Mouse (Mus musculus): ENCODE measurements at regions not wholly inside any gene's neighbourhood (a gene's known extent, or its start where the extent isn't known, plus 50 kb on each side); places are given as distances from the start of the nearest gene placed in this dataset.
A peak's percentile ranks its signal among the peaks of the same experiment; 100 is the strongest.

DNA sequence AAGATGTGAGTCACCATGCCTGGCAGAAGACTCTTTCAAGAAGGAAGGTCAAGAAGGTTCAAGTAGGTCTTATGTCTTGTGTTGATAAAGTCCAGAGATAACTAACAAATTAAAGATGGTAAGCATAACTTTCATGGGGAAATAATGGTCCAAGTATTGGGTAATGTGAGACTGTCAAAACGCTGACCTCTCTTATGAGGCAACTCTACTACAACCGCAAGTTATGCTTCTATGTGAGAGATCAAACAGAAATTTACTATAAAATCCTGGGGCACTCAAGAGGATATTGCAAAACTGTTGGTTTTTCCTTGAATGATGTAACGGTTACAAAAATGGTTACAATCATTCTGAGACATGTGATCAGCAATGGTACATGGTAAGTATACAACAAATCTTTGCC is 192.6 kb upstream of the Kit start:
- Histone ChIP-seq H3K9me3 (ENCODE audit: control insufficient read depth, low read length) (no peaks in the 10 kb centered on the region), H3K27ac (ENCODE audit: low read depth, low read length) (no peak overlapping the region), H3K4me1 (ENCODE audit: control insufficient read depth, insufficient read depth, low read length) (peaks cover 7% of the 10 kb centered on the region; the same call in 1 of the 2 replicates), H3K27me3 (ENCODE audit: control insufficient read depth, insufficient read depth, low read length) (no peaks in the 10 kb centered on the region), H3K9ac (ENCODE audit: low read depth, low read length) (no peak overlapping the region), H3K4me3 (ENCODE audit: low read length) (no peak overlapping the region), H3K4me2 (replicated peaks; ENCODE audit: low read depth, low read length) (no peak overlapping the region), H3K36me3 (ENCODE audit: control insufficient read depth, insufficient read depth, low read length) (no peaks in the 10 kb centered on the region)
- no peak for ATAC-seq (ENCODE audit: low FRiP score, low TSS enrichment)
- WGBS: 92% methylated on average over 3 of the region's 3 CpGs

DNA sequence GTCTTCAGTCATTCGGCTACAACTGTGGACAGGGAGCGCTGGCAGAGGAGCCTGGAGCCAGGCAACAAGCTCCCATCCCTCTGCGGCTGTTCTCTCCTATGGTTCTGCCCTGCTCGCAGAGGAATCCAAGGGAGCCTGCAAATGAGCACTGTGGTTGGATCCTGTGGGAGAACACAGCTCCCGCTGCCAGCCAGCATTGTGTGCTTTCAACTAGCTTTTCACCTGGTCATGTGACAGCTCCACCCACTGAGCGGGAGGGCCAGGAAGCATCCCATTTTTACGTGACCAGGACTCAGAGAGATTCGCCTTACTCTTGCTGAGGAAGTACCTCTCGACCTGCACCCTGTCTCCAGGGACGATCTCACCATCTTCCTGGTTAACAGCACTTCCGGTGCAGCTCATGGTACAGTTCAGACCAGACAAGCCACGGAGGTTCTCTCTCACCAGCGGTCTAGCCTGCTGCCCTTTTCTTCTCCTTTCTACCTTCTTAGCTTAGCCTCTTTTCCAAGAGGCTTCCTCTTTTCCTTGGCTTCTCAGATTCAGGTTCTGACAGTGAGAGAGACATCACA is 186.7 kb upstream of the Kit start:
- ATAC-seq (ENCODE audit: low FRiP score, low TSS enrichment): peak; percentile 35; the same call in 1 of the 2 replicates
- Histone ChIP-seq H3K27me3 (ENCODE audit: control insufficient read depth, insufficient read depth, low read length) (no peaks in the 10 kb centered on the region), H3K4me1 (ENCODE audit: control insufficient read depth, insufficient read depth, low read length) (no peaks in the 10 kb centered on the region), H3K9me3 (ENCODE audit: control insufficient read depth, low read length) (no peaks in the 10 kb centered on the region), H3K27ac (ENCODE audit: low read depth, low read length) (no peak overlapping the region), H3K4me2 (replicated peaks; ENCODE audit: low read depth, low read length) (0 out of 2 replicates have a peak overlapping the region, but pooled peaks have one; percentile 5), H3K9ac (ENCODE audit: low read depth, low read length) (no peak overlapping the region), H3K36me3 (ENCODE audit: control insufficient read depth, insufficient read depth, low read length) (no peaks in the 10 kb centered on the region), H3K4me3 (ENCODE audit: low read length) (no peak overlapping the region)
- WGBS: 49% methylated on average over 13 of the region's 13 CpGs

GRCm38 (mm10) chr5:75388699-75389260 is 185.9 kb upstream of the Kit start:
- H3K4me1 ChIP-seq (ENCODE audit: control insufficient read depth, insufficient read depth, low read length): no peaks in the 10 kb centered on the region
- H3K27ac ChIP-seq (ENCODE audit: low read depth, low read length): no peak overlapping the region
- H3K36me3 ChIP-seq (ENCODE audit: control insufficient read depth, insufficient read depth, low read length): no peaks in the 10 kb centered on the region
- no peaks in the 10 kb centered on the region for H3K27me3 ChIP-seq (ENCODE audit: control insufficient read depth, insufficient read depth, low read length)
- H3K4me2 ChIP-seq (replicated peaks; ENCODE audit: low read depth, low read length): no peak overlapping the region
- WGBS: 70% methylated on average over 7 of the region's 7 CpGs
- no peak overlapping the region for H3K4me3 ChIP-seq (ENCODE audit: low read length)
- H3K9ac ChIP-seq (ENCODE audit: low read depth, low read length): no peak overlapping the region
- no peaks in the 10 kb centered on the region for H3K9me3 ChIP-seq (ENCODE audit: control insufficient read depth, low read length)
- ATAC-seq (ENCODE audit: low FRiP score, low TSS enrichment): peak; percentile 83; the same call in 1 of the 2 replicates

GRCm38 (mm10) chr5:75389433-75389971 is 185.2 kb upstream of the Kit start:
- Histone ChIP-seq H3K4me1 (ENCODE audit: control insufficient read depth, insufficient read depth, low read length) (no peaks in the 10 kb centered on the region), H3K27me3 (ENCODE audit: control insufficient read depth, insufficient read depth, low read length) (no peaks in the 10 kb centered on the region), H3K36me3 (ENCODE audit: control insufficient read depth, insufficient read depth, low read length) (no peaks in the 10 kb centered on the region), H3K4me3 (ENCODE audit: low read length) (no peak overlapping the region), H3K9me3 (ENCODE audit: control insufficient read depth, low read length) (no peaks in the 10 kb centered on the region), H3K9ac (ENCODE audit: low read depth, low read length) (no peak overlapping the region), H3K27ac (ENCODE audit: low read depth, low read length) (no peak overlapping the region), H3K4me2 (replicated peaks; ENCODE audit: low read depth, low read length) (no peak overlapping the region)
- ATAC-seq (ENCODE audit: low FRiP score, low TSS enrichment): no peak
- 58% methylated on average over 7 of the region's 7 CpGs for WGBS

DNA sequence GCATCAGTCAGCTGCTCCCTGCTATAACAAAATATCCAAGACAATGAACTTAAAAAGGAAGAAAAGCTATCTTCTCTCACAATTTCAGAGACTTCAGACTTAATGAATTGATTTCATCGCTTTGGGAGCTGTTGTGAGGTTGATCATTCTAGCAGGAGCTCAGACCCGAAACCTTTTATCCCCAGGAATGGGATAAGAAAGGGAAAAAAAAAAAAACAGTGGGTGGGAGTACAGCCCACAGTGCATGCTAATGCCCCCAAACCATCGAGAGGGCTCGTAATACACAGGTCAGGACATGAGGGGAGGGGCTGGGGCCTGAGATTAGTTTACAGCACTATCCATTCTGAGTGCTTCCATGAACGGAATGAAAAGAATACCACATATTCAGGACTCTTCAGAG is 175.9 kb upstream of the Kit start:
- no peaks in the 10 kb centered on the region for H3K36me3 ChIP-seq (ENCODE audit: control insufficient read depth, insufficient read depth, low read length)
- 72% methylated on average over 5 of the region's 5 CpGs for whole genome bisulfite sequencing
- no peak for ATAC-seq (ENCODE audit: low FRiP score, low TSS enrichment)

GRCm38 (mm10) chr5:75401734-75402133 is 173.0 kb upstream of the Kit start:
- Histone ChIP-seq H3K9me3 (ENCODE audit: control insufficient read depth, low read length) (no peaks in the 10 kb centered on the region), H3K4me2 (replicated peaks; ENCODE audit: low read depth, low read length) (no peak overlapping the region), H3K4me1 (ENCODE audit: control insufficient read depth, insufficient read depth, low read length) (peaks cover 4% of the 10 kb centered on the region; the same call in 1 of the 2 replicates), H3K4me3 (ENCODE audit: low read length) (no peak overlapping the region), H3K27ac (ENCODE audit: low read depth, low read length) (no peak overlapping the region), H3K36me3 (ENCODE audit: control insufficient read depth, insufficient read depth, low read length) (no peaks in the 10 kb centered on the region), H3K27me3 (ENCODE audit: control insufficient read depth, insufficient read depth, low read length) (no peaks in the 10 kb centered on the region), H3K9ac (ENCODE audit: low read depth, low read length) (no peak overlapping the region)
- WGBS: 58% methylated on average over 3 of the region's 3 CpGs
- ATAC-seq (ENCODE audit: low FRiP score, low TSS enrichment): no peak

More for the DNA sequence above, 175.9 kb upstream of the Kit start:
- Histone ChIP-seq H3K27ac (ENCODE audit: low read depth, low read length) (no peak overlapping the region), H3K4me3 (ENCODE audit: low read length) (no peak overlapping the region), H3K9ac (ENCODE audit: low read depth, low read length) (no peak overlapping the region), H3K4me1 (ENCODE audit: control insufficient read depth, insufficient read depth, low read length) (no peaks in the 10 kb centered on the region; the same call in 1 of the 2 replicates), H3K9me3 (ENCODE audit: control insufficient read depth, low read length) (no peaks in the 10 kb centered on the region), H3K27me3 (ENCODE audit: control insufficient read depth, insufficient read depth, low read length) (no peaks in the 10 kb centered on the region), H3K4me2 (replicated peaks; ENCODE audit: low read depth, low read length) (no peak overlapping the region)

DNA sequence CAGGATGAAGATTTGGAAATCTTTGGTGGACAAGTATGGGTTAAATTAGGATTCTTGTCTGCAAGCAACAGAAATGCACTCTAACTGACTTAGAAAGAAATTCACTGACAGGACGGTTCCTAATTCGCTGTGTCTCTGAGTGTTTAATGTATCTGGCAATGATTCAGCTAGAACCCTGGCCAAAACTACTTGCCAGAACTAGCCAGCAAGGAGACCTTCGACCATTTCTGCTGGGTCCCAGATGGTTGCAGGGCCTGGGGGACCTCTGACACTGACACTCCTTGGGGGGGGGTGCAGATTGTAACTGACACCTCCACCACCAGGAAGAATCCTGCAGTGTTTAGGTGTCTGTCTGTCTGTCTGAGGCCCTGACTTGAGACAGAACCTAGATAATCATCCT is 172.1 kb upstream of the Kit start:
- no peak for ATAC-seq (ENCODE audit: low FRiP score, low TSS enrichment)
- Histone ChIP-seq H3K36me3 (ENCODE audit: control insufficient read depth, insufficient read depth, low read length) (no peaks in the 10 kb centered on the region), H3K4me1 (ENCODE audit: control insufficient read depth, insufficient read depth, low read length) (peaks cover 4% of the 10 kb centered on the region; the same call in 1 of the 2 replicates), H3K9ac (ENCODE audit: low read depth, low read length) (no peak overlapping the region), H3K9me3 (ENCODE audit: control insufficient read depth, low read length) (no peaks in the 10 kb centered on the region), H3K27me3 (ENCODE audit: control insufficient read depth, insufficient read depth, low read length) (no peaks in the 10 kb centered on the region), H3K4me2 (replicated peaks; ENCODE audit: low read depth, low read length) (no peak overlapping the region), H3K27ac (ENCODE audit: low read depth, low read length) (no peak overlapping the region), H3K4me3 (ENCODE audit: low read length) (no peak overlapping the region)
- WGBS: 52% methylated on average over 3 of the region's 3 CpGs

DNA sequence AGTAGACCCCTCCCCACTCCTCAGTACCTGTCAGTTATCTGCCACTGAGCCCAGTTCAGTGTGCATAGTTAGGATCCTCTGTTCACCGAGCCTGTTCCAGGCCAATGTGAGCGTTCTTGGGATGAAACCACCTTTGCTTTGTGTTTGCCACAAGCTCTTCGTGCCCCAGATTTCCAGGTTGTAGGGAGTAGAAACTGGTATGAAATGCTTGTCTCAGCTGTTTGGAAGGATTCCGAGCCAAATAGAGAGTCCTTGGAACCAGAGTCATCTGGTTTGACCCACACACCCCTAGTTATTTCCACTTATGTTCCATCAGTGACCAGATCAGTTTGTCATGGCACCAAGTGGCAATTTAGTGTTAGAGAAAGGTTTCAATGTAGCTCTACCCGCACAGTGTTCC is 171.2 kb upstream of the Kit start:
- no peaks in the 10 kb centered on the region for H3K27me3 ChIP-seq (ENCODE audit: control insufficient read depth, insufficient read depth, low read length)
- no peak overlapping the region for H3K4me3 ChIP-seq (ENCODE audit: low read length)
- no peaks in the 10 kb centered on the region for H3K36me3 ChIP-seq (ENCODE audit: control insufficient read depth, insufficient read depth, low read length)
- no peaks in the 10 kb centered on the region for H3K9me3 ChIP-seq (ENCODE audit: control insufficient read depth, low read length)
- no peak overlapping the region for H3K27ac ChIP-seq (ENCODE audit: low read depth, low read length)
- no peak overlapping the region for H3K4me2 ChIP-seq (replicated peaks; ENCODE audit: low read depth, low read length)
- no peak for ATAC-seq (ENCODE audit: low FRiP score, low TSS enrichment)
- H3K4me1 ChIP-seq (ENCODE audit: control insufficient read depth, insufficient read depth, low read length): peaks cover 4% of the 10 kb centered on the region; the same call in 1 of the 2 replicates
- 85% methylated on average over 5 of the region's 5 CpGs for WGBS
- H3K9ac ChIP-seq (ENCODE audit: low read depth, low read length): no peak overlapping the region

DNA sequence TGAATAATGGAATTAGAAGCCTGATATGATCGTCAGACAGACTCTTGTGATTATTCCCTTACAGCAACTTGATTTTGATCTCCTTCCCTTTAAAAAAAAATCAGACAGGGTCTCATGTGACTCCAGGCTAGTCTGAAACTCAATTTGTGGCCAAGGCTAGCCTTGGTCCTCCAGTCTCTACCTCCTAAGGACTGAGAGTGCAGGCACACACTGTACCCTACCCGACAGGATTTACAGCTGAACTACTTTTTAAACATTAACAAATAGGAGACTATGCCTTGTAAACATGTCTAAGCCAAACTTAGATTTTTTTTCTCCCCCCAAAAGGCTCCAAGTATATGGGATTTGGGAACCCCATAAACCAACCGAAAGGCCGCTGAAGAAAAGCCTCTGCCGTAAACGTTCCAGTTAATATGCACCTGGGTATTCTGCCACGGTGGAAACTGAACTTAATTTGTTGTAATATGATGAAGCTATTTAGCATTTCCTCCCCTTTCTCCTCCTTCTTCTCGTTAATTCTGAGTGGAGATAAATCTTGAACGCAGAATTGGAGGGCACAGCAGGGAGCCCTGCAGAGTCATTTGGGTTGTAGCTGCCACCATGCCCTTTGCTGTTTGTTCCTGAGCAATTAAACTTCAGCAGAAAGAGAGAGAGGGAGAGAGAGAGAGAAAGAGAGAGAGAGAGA is 170.0 kb upstream of the Kit start:
- H3K27ac ChIP-seq (ENCODE audit: low read depth, low read length): no peak overlapping the region
- H3K9me3 ChIP-seq (ENCODE audit: control insufficient read depth, low read length): no peaks in the 10 kb centered on the region
- H3K4me3 ChIP-seq (ENCODE audit: low read length): no peak overlapping the region
- peaks cover 4% of the 10 kb centered on the region; the same call in 1 of the 2 replicates for H3K4me1 ChIP-seq (ENCODE audit: control insufficient read depth, insufficient read depth, low read length)
- no peak overlapping the region for H3K4me2 ChIP-seq (replicated peaks; ENCODE audit: low read depth, low read length)
- ATAC-seq (ENCODE audit: low FRiP score, low TSS enrichment): no peak
- no peak overlapping the region for H3K9ac ChIP-seq (ENCODE audit: low read depth, low read length)
- H3K27me3 ChIP-seq (ENCODE audit: control insufficient read depth, insufficient read depth, low read length): no peaks in the 10 kb centered on the region
- 32% methylated on average over 9 of the region's 9 CpGs for WGBS
- no peaks in the 10 kb centered on the region for H3K36me3 ChIP-seq (ENCODE audit: control insufficient read depth, insufficient read depth, low read length)
